In genomic region chr19:41263630-41264295, GRCm38 (mm10) we compare ENCODE assay signal across 8 mouse cellular contexts. TPM values are rescaled to one million over a fixed set of nuclear protein-coding genes. Genes with fewer than 3 reads are reported as not detected.
DNase-seq lines count a peak whose midpoint lies in the region; ATAC-seq and TF ChIP-seq lines count a peak whose summit lies in the region.

TSS of gene Tm9sf3 (minus strand) at chr19:41263997.

- H3K9ac ChIP-seq in forebrain, embryonic 11.5 days (ENCODE audit: low read length), result peak within 1 kb of the TSS; percentile 95
- H3K9ac ChIP-seq in heart, embryonic 16.5 days (ENCODE audit: low read length), result peak within 1 kb of the TSS; percentile 96
- peak within 1 kb of the TSS; percentile 92 for H3K9ac ChIP-seq in liver, embryonic 16.5 days (ENCODE audit: low read depth, low read length)
- H3K9ac ChIP-seq in neural tube, embryonic 13.5 days, result peak within 1 kb of the TSS; percentile 97

- no peaks in the 10 kb centered on the region for H3K36me3 ChIP-seq in forebrain, embryonic 11.5 days (ENCODE audit: control insufficient read depth, insufficient read depth, low read length)
- H3K36me3 ChIP-seq in heart, embryonic 16.5 days (ENCODE audit: control insufficient read depth, insufficient read depth), result no peaks in the 10 kb centered on the region
- no peaks in the 10 kb centered on the region for H3K36me3 ChIP-seq in liver, embryonic 16.5 days (ENCODE audit: control insufficient read depth, insufficient read depth)
- H3K36me3 ChIP-seq in neural tube, embryonic 13.5 days, result no peaks in the 10 kb centered on the region
- H3K36me3 ChIP-seq in testis, adult 2 months (ENCODE audit: control insufficient read depth, insufficient read depth, low read length), result no peaks in the 10 kb centered on the region

- peak; percentile 79 to 81 for DNase-seq in CD8-positive naive resting alpha-beta T cell, adult 2 months (ENCODE audit: low read depth in 2 of 2, low spot score in 2 of 2)
- DNase-seq in c-Kit-positive CD71-negative TER-119-negative erythroid progenitor cells, embryonic 14.5 days (ENCODE audit: low read depth), result peak; percentile 62
- DNase-seq in forebrain, embryonic 11.5 days (ENCODE audit: low spot score), result peak; percentile 93
- DNase-seq in kidney, postnatal 4 days, result peak; percentile 90 to 94

- H3K4me1 ChIP-seq in forebrain, embryonic 11.5 days (replicated peaks; ENCODE audit: control insufficient read depth, insufficient read depth, low read length), result peaks cover 2% of the 10 kb centered on the region; the same call in 1 of the 2 replicates
- H3K4me1 ChIP-seq in heart, embryonic 16.5 days (ENCODE audit: control insufficient read depth, insufficient read depth, low read length), result peaks cover 24% of the 10 kb centered on the region
- peaks cover 24% of the 10 kb centered on the region for H3K4me1 ChIP-seq in liver, embryonic 16.5 days (ENCODE audit: control insufficient read depth, low read depth, low read length)
- peaks cover 40% of the 10 kb centered on the region for H3K4me1 ChIP-seq in neural tube, embryonic 13.5 days (replicated peaks)
- H3K4me1 ChIP-seq in testis, adult 2 months (ENCODE audit: control insufficient read depth, insufficient read depth, low read length), result peaks cover 3% of the 10 kb centered on the region

- TF ChIP-seq CTCF in testis, adult 2 months (IDR thresholded peaks at IDR 0.05; ENCODE audit: control insufficient read depth, insufficient read depth, insufficient replicate concordance, low read depth, low read length), result no peak

- peak; percentile 89 for TF ChIP-seq POLR2A in testis, adult 2 months (IDR thresholded peaks at IDR 0.05; ENCODE audit: control insufficient read depth, low read depth, low read length)

- H3K27ac ChIP-seq in forebrain, embryonic 11.5 days (ENCODE audit: low read depth, low read length), result peak within 1 kb of the TSS; percentile 90
- peak within 1 kb of the TSS; percentile 97 for H3K27ac ChIP-seq in heart, embryonic 16.5 days (ENCODE audit: low read length)
- peak within 1 kb of the TSS; percentile 94 for H3K27ac ChIP-seq in liver, embryonic 16.5 days (ENCODE audit: low read length)
- H3K27ac ChIP-seq in neural tube, embryonic 13.5 days (replicated peaks), result peak within 1 kb of the TSS; percentile 98
- peak within 1 kb of the TSS; percentile 91 for H3K27ac ChIP-seq in testis, adult 2 months (ENCODE audit: control insufficient read depth, insufficient read depth, low read depth, low read length)

- H3K9me3 ChIP-seq in forebrain, embryonic 11.5 days (ENCODE audit: control insufficient read depth, low read length), result no peaks in the 10 kb centered on the region
- H3K9me3 ChIP-seq in heart, embryonic 16.5 days (replicated peaks; ENCODE audit: control insufficient read depth, low read length), result no peaks in the 10 kb centered on the region
- no peaks in the 10 kb centered on the region for H3K9me3 ChIP-seq in liver, embryonic 16.5 days (replicated peaks; ENCODE audit: control insufficient read depth, low read length)
- H3K9me3 ChIP-seq in neural tube, embryonic 13.5 days, result no peaks in the 10 kb centered on the region

- no peaks in the 10 kb centered on the region for H3K27me3 ChIP-seq in forebrain, embryonic 11.5 days (ENCODE audit: control insufficient read depth, insufficient read depth, low read length)
- H3K27me3 ChIP-seq in heart, embryonic 16.5 days (ENCODE audit: control insufficient read depth, insufficient read depth, low read length), result no peaks in the 10 kb centered on the region
- no peaks in the 10 kb centered on the region for H3K27me3 ChIP-seq in liver, embryonic 16.5 days (ENCODE audit: control insufficient read depth, insufficient read depth, low read depth, low read length)
- H3K27me3 ChIP-seq in neural tube, embryonic 13.5 days, result no peaks in the 10 kb centered on the region
- no peaks in the 10 kb centered on the region for H3K27me3 ChIP-seq in testis, adult 2 months (ENCODE audit: control insufficient read depth, insufficient read depth, low read length)

- ATAC-seq in forebrain, embryonic 11.5 days (replicated peaks; ENCODE audit: low FRiP score), result peak; percentile 92
- peak; percentile 89 for ATAC-seq in heart, embryonic 16.5 days (replicated peaks; ENCODE audit: extremely low read depth, insufficient read depth, low FRiP score)
- ATAC-seq in liver, embryonic 16.5 days (ENCODE audit: low read depth), result peak; percentile 89
- peak; percentile 96 for ATAC-seq in neural tube, embryonic 13.5 days (ENCODE audit: low read depth)

- H3K4me2 ChIP-seq in forebrain, embryonic 11.5 days (ENCODE audit: low read depth, low read length, severe bottlenecking), result peak within 1 kb of the TSS; percentile 58
- H3K4me2 ChIP-seq in heart, embryonic 16.5 days (ENCODE audit: low read depth, low read length), result peak within 1 kb of the TSS; percentile 75
- peak within 1 kb of the TSS; percentile 87 for H3K4me2 ChIP-seq in liver, embryonic 16.5 days (ENCODE audit: low read depth, low read length)
- H3K4me2 ChIP-seq in neural tube, embryonic 13.5 days, result peak within 1 kb of the TSS; percentile 85

- 1% methylated on average over 67 of the region's 98 CpGs for WGBS in forebrain, embryonic 11.5 days
- whole genome bisulfite sequencing in heart, embryonic 16.5 days, result under 1% methylated on average over 74 of the region's 98 CpGs
- under 1% methylated on average over 87 of the region's 98 CpGs for WGBS in liver, embryonic 16.5 days (ENCODE audit: insufficient replicate concordance)
- WGBS in neural tube, embryonic 13.5 days, result under 1% methylated on average over 61 of the region's 98 CpGs

- peak within 1 kb of the TSS; percentile 96 for H3K4me3 ChIP-seq in forebrain, embryonic 11.5 days (ENCODE audit: low read depth, low read length)
- peak within 1 kb of the TSS; percentile 82 for H3K4me3 ChIP-seq in heart, embryonic 16.5 days (ENCODE audit: low read length)
- H3K4me3 ChIP-seq in liver, embryonic 16.5 days (ENCODE audit: low read depth, low read length), result peak within 1 kb of the TSS; percentile 91
- H3K4me3 ChIP-seq in neural tube, embryonic 13.5 days, result peak within 1 kb of the TSS; percentile 96
- peak within 1 kb of the TSS; percentile 94 for H3K4me3 ChIP-seq in testis, adult 2 months (ENCODE audit: control insufficient read depth, low read depth, low read length)

RNA-seq across cellular contexts. Expression of gene Tm9sf3, which starts in this region (rescaled TPM):
- polyA plus RNA-seq in forebrain, embryonic 11.5 days (2014; fragmentation: Nextera tagmentation; extraction: Ambion mirVana), result 130 and 131 TPM in 2 replicates
- 87.7 and 95.1 TPM in 2 replicates for polyA plus RNA-seq in heart, embryonic 16.5 days (2015; fragmentation: Nextera tagmentation; extraction: Ambion mirVana)
- polyA plus RNA-seq in liver, embryonic 16.5 days (2015; fragmentation: Nextera tagmentation; extraction: Ambion mirVana), result 49.2 and 50.4 TPM in 2 replicates
- polyA plus RNA-seq in neural tube, embryonic 13.5 days (2015; fragmentation: Nextera tagmentation; extraction: Ambion mirVana), result 105 and 115 TPM in 2 replicates
- 29.6 and 40.4 TPM in 2 replicates for polyA plus RNA-seq in testis, adult 2 months (2012; rRNA removed)

Comparison
In these comparisons a context has a peak if more than half of its experiments do, and no peak if none do; other contexts are left out.
1. Peak in every context shown above with its lines: DNase-seq, ATAC-seq, H3K4me3 ChIP-seq and H3K27ac ChIP-seq.